17 mouse cellular contexts compared by ENCODE assay signal in genomic region chr17:62337890-62338557, GRCm38 (mm10).
DNase-seq lines count a peak whose midpoint lies in the region; ATAC-seq lines count a peak whose summit lies in the region.
"Had no signal": no experiment of that assay in that cellular context is flagged by ENCODE, and none has a peak within 500 bp of the region (broad histone marks: within the 10 kb centered on the region; RNA-seq: fewer than 3 reads in every experiment).

No protein-coding gene starts in this region.

- 55% methylated on average over 10 of the region's 10 CpGs for WGBS in hindbrain, embryonic 14.5 days
- WGBS in hindbrain, embryonic 13.5 days, result 61% methylated on average over 10 of the region's 10 CpGs
- WGBS in forebrain, embryonic 13.5 days, result 33% methylated on average over 10 of the region's 10 CpGs
- WGBS in midbrain, embryonic 14.5 days, result 28% methylated on average over 10 of the region's 10 CpGs

- H3K27ac ChIP-seq in hindbrain, embryonic 14.5 days, result no peak overlapping the region
- no peak overlapping the region for H3K27ac ChIP-seq in hindbrain, embryonic 13.5 days
- H3K27ac ChIP-seq in forebrain, embryonic 13.5 days, result no peak overlapping the region
- no peak overlapping the region for H3K27ac ChIP-seq in midbrain, embryonic 14.5 days (replicated peaks; ENCODE audit: low read depth, low read length)
- H3K27ac ChIP-seq: hindbrain, embryonic 15.5 days; left cerebral cortex, adult 2 months; limb, embryonic 13.5 days; liver, embryonic 15.5 days; neural tube, embryonic 12.5 days; stomach, embryonic 15.5 days had no signal

- no peak for DNase-seq in hindbrain, embryonic 14.5 days (ENCODE audit: low spot score)
- peak; percentile 10 for DNase-seq in embryo, embryonic 11 days
- peak; percentile 50 for DNase-seq in midbrain, embryonic 14.5 days
- no peak for DNase-seq in spleen, adult 18-20 months
- no peak for DNase-seq in adrenal gland, adult 8-10 months
- DNase-seq: cerebellum, adult 11-12 months; kidney, adult 11 months; kidney, postnatal 10 days; thymus, postnatal 25 days had no signal

- peak; percentile 48; the same call in 1 of the 2 replicates for ATAC-seq in hindbrain, embryonic 14.5 days (ENCODE audit: low FRiP score)
- ATAC-seq in hindbrain, embryonic 13.5 days (ENCODE audit: low FRiP score), result no peak
- ATAC-seq in forebrain, embryonic 13.5 days, result peak; percentile 94
- peak; percentile 72 for ATAC-seq in midbrain, embryonic 14.5 days (ENCODE audit: low FRiP score, low TSS enrichment)

- no peaks in the 10 kb centered on the region for H3K9me3 ChIP-seq in hindbrain, embryonic 14.5 days (ENCODE audit: control insufficient read depth, low read length)
- H3K9me3 ChIP-seq in hindbrain, embryonic 13.5 days, result no peaks in the 10 kb centered on the region
- no peaks in the 10 kb centered on the region for H3K9me3 ChIP-seq in forebrain, embryonic 13.5 days (replicated peaks)
- H3K9me3 ChIP-seq in midbrain, embryonic 14.5 days (ENCODE audit: control insufficient read depth, low read length), result no peaks in the 10 kb centered on the region
- H3K9me3 ChIP-seq: hindbrain, embryonic 15.5 days; limb, embryonic 13.5 days; liver, embryonic 15.5 days; neural tube, embryonic 12.5 days; stomach, embryonic 15.5 days had no signal

- H3K4me3 ChIP-seq in hindbrain, embryonic 14.5 days (replicated peaks; ENCODE audit: low read length), result no peak overlapping the region
- no peak overlapping the region for H3K4me3 ChIP-seq in hindbrain, embryonic 13.5 days
- H3K4me3 ChIP-seq in forebrain, embryonic 13.5 days, result no peak overlapping the region
- H3K4me3 ChIP-seq in midbrain, embryonic 14.5 days (replicated peaks; ENCODE audit: low read depth, low read length), result no peak overlapping the region
- H3K4me3 ChIP-seq: hindbrain, embryonic 15.5 days; left cerebral cortex, adult 2 months; limb, embryonic 13.5 days; liver, embryonic 15.5 days; neural tube, embryonic 12.5 days; stomach, embryonic 15.5 days had no signal

- no peaks in the 10 kb centered on the region for H3K36me3 ChIP-seq in hindbrain, embryonic 14.5 days (replicated peaks; ENCODE audit: control insufficient read depth, insufficient read depth)
- H3K36me3 ChIP-seq in hindbrain, embryonic 13.5 days, result no peaks in the 10 kb centered on the region
- no peaks in the 10 kb centered on the region for H3K36me3 ChIP-seq in forebrain, embryonic 13.5 days (ENCODE audit: poor library complexity, severe bottlenecking)
- H3K36me3 ChIP-seq in midbrain, embryonic 14.5 days (ENCODE audit: control insufficient read depth, insufficient read depth, low read length), result no peaks in the 10 kb centered on the region
- H3K36me3 ChIP-seq: hindbrain, embryonic 15.5 days; limb, embryonic 13.5 days; liver, embryonic 15.5 days; neural tube, embryonic 12.5 days; stomach, embryonic 15.5 days had no signal

- H3K4me1 ChIP-seq in hindbrain, embryonic 14.5 days (replicated peaks; ENCODE audit: control insufficient read depth, insufficient read depth, low read length), result peaks cover 5% of the 10 kb centered on the region; the same call in 1 of the 2 replicates
- H3K4me1 ChIP-seq in hindbrain, embryonic 13.5 days (replicated peaks), result peaks cover 6% of the 10 kb centered on the region; the same call in 1 of the 2 replicates
- H3K4me1 ChIP-seq in forebrain, embryonic 13.5 days, result peaks cover 18% of the 10 kb centered on the region
- no peaks in the 10 kb centered on the region for H3K4me1 ChIP-seq in midbrain, embryonic 14.5 days (ENCODE audit: control insufficient read depth, insufficient read depth, low read length)
- H3K4me1 ChIP-seq: hindbrain, embryonic 15.5 days; limb, embryonic 13.5 days; liver, embryonic 15.5 days; neural tube, embryonic 12.5 days had no signal

- H3K9ac ChIP-seq in hindbrain, embryonic 14.5 days, result no peak overlapping the region
- no peak overlapping the region for H3K9ac ChIP-seq in hindbrain, embryonic 13.5 days
- no peak overlapping the region for H3K9ac ChIP-seq in forebrain, embryonic 13.5 days
- H3K9ac ChIP-seq in midbrain, embryonic 14.5 days (replicated peaks; ENCODE audit: low read length), result no peak overlapping the region
- H3K9ac ChIP-seq: hindbrain, embryonic 15.5 days; limb, embryonic 13.5 days; liver, embryonic 15.5 days; neural tube, embryonic 12.5 days; stomach, embryonic 15.5 days had no signal

- H3K27me3 ChIP-seq in hindbrain, embryonic 14.5 days (ENCODE audit: control insufficient read depth, insufficient read depth, low read length), result no peaks in the 10 kb centered on the region
- H3K27me3 ChIP-seq in hindbrain, embryonic 13.5 days, result no peaks in the 10 kb centered on the region
- 0 out of 2 replicates have a peak, but pooled peaks cover 10% of the 10 kb centered on the region for H3K27me3 ChIP-seq in forebrain, embryonic 13.5 days
- H3K27me3 ChIP-seq in midbrain, embryonic 14.5 days (ENCODE audit: control insufficient read depth, insufficient read depth, low read length), result no peaks in the 10 kb centered on the region
- H3K27me3 ChIP-seq: hindbrain, embryonic 15.5 days; limb, embryonic 13.5 days; liver, embryonic 15.5 days; neural tube, embryonic 12.5 days; stomach, embryonic 15.5 days had no signal

- no peak overlapping the region for H3K4me2 ChIP-seq in hindbrain, embryonic 14.5 days (replicated peaks)
- no peak overlapping the region for H3K4me2 ChIP-seq in hindbrain, embryonic 13.5 days
- H3K4me2 ChIP-seq in forebrain, embryonic 13.5 days, result no peak overlapping the region
- no peak overlapping the region for H3K4me2 ChIP-seq in midbrain, embryonic 14.5 days (ENCODE audit: low read length)
- H3K4me2 ChIP-seq: hindbrain, embryonic 15.5 days; limb, embryonic 13.5 days; liver, embryonic 15.5 days; neural tube, embryonic 12.5 days; stomach, embryonic 15.5 days had no signal

Comparison
In these comparisons a context has a peak if more than half of its experiments do, and no peak if none do; other contexts are left out.
1. DNase-seq: peak in embryo, embryonic 11 days (single experiment) and midbrain, embryonic 14.5 days (single experiment); none in hindbrain, embryonic 14.5 days (single experiment), spleen, adult 18-20 months (0 of 2) and adrenal gland, adult 8-10 months (single experiment).